Mouse (Mus musculus) liver, postnatal 0 days (tissue): ENCODE data around the gene Arid3c.
"Not testable (repeated sequence)": the region's sequence is repeated elsewhere in the genome, so short reads cannot be mapped to it uniquely, and the experiment has no call there.

ENCODE experiments used
- CTCF ChIP-seq: sonication (generic); IDR thresholded peaks from 2 replicates; pipeline ENCODE4 v1.5.1; 2016; ENCODE audit warnings: antibody characterized with exemption, low read depth
- EP300 ChIP-seq: IDR thresholded peaks from 2 replicates; pipeline ENCODE4 v1.6.1; 2016; ENCODE audit warnings: antibody characterized with exemption, low read depth, mild to moderate bottlenecking

- not testable (repeated sequence) for TF ChIP-seq CTCF, EP300
Observed at GRCm38 (mm10) chr4:41763176-41763575, 32.2 kb upstream of the Arid3c start.
